Mouse (Mus musculus): ENCODE measurements at regions not wholly inside any gene's neighbourhood (a gene's known extent, or its start where the extent isn't known, plus 50 kb on each side); places are given as distances from the start of the nearest gene placed in this dataset.
A peak's percentile ranks its signal among the peaks of the same experiment; 100 is the strongest.

DNA sequence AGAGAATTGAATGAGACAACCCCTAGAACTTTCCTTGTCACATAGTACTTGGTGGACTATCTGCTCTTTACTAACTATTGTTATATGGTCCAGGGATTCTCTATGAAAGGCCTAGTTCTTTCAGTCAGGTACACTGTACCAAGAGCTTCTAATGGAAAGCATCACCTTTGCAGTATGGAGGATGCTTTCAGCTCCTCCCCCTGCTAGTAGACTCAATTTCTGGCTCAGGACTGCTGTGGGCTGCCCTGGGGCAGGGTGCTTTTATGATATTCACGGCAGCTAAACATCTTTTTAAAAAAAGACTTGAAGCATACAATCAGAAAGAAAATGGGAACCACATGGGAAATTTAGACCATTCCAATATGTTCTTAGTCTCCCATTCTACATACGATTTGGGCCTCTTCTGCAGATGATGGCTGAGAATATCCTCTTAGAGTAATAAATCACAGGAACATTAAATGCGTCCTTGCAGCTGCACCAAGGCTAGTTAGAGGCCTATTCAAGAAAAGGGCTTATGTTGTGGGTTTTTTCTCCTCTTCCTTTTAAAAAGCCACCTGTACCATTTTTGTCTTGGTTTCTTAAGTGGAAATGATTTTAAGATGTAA is 61.7 kb upstream of the 6030498E09Rik start:
- H3K9ac ChIP-seq (ENCODE audit: low read depth, low read length): no peak overlapping the region
- no peaks in the 10 kb centered on the region for H3K4me1 ChIP-seq (replicated peaks; ENCODE audit: insufficient read depth, low read length)
- ATAC-seq (replicated peaks; ENCODE audit: low FRiP score, low read depth) (no peak), DNase-seq (ENCODE audit: low spot score) (peak; percentile 4)
- no peaks in the 10 kb centered on the region for H3K9me3 ChIP-seq (replicated peaks; ENCODE audit: low read length)
- TF ChIP-seq CTCF (IDR thresholded peaks at IDR 0.05; ENCODE audit: low read depth): no peak
- no peaks in the 10 kb centered on the region for H3K27me3 ChIP-seq (ENCODE audit: insufficient read depth, low read length)
- H3K4me3 ChIP-seq (replicated peaks; ENCODE audit: low read depth, low read length): no peak overlapping the region
- H3K4me2 ChIP-seq (ENCODE audit: low read length): no peak overlapping the region
- WGBS: 41% methylated on average over 3 of the region's 3 CpGs
- H3K27ac ChIP-seq: no peak overlapping the region
- H3K36me3 ChIP-seq (ENCODE audit: insufficient read depth, low read length): no peaks in the 10 kb centered on the region

DNA sequence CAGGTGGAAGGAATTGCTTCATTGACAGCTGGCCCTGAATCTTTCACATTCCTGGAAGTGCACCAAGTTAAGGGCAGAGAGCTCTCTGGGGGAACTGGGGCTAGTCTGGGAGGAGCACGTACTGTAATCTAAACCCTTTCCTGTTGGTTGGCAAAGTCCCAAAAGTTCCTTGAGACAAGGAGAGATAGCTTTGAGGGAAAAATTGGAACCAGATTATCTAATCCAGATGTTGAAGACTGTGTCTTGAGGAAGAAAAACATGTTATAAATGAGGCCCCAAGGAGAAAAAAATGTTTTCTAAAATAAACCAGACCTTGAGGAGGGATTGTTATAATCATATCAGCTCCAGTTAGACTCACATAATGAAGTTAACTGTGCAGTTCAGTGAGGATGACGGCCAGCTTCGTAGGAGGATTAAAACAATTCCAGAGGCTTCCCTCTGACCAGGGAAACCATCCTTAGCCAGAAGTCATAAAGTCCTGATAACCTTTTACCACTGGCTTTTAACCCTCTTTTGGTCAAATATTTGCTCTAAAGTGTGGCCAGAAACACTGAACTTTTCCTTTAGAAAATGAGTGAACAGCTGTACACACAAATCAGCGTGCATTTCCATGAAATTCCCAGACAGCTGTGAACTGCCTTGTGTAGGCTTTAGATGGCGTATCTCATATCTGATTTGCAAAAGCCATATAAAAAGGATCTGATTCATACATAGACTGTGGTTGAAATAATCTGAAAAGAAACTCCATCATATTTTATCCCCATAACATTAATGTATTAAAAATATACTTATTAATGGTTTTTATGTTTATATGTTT is 60.8 kb upstream of the 6030498E09Rik start:
- no peaks in the 10 kb centered on the region for H3K27me3 ChIP-seq (ENCODE audit: insufficient read depth, low read length)
- ATAC-seq (replicated peaks; ENCODE audit: low FRiP score, low read depth): no peak
- peak; percentile 52 for DNase-seq (ENCODE audit: low spot score)
- H3K9me3 ChIP-seq (replicated peaks; ENCODE audit: low read length): no peaks in the 10 kb centered on the region
- no peak overlapping the region for H3K9ac ChIP-seq (ENCODE audit: low read depth, low read length)
- TF ChIP-seq CTCF (IDR thresholded peaks at IDR 0.05; ENCODE audit: low read depth): no peak
- no peaks in the 10 kb centered on the region for H3K36me3 ChIP-seq (ENCODE audit: insufficient read depth, low read length)
- H3K4me1 ChIP-seq (replicated peaks; ENCODE audit: insufficient read depth, low read length): no peaks in the 10 kb centered on the region
- no peak overlapping the region for H3K27ac ChIP-seq
- 44% methylated on average over 5 of the region's 5 CpGs for WGBS
- no peak overlapping the region for H3K4me3 ChIP-seq (replicated peaks; ENCODE audit: low read depth, low read length)
- no peak overlapping the region for H3K4me2 ChIP-seq (ENCODE audit: low read length)
